Mouse (Mus musculus): ENCODE results near the gene Adrb1.

GRCm38 (mm10) chr19:56735747-56736146, 13.7 kb downstream of the Adrb1 start:
- no peak for TF ChIP-seq POLR2A (IDR thresholded peaks at IDR 0.05; ENCODE audit: insufficient read depth, low read depth, low read length)
- no peak for TF ChIP-seq CTCF (IDR thresholded peaks at IDR 0.05; ENCODE audit: insufficient read depth, low read depth, low read length)

Measured in olfactory bulb, adult 2 months (tissue).